Mouse (Mus musculus) midbrain, embryonic 14.5 days (tissue): ENCODE measurements around the gene Med20. TPM values are rescaled to one million over a fixed set of nuclear protein-coding genes. Genes with fewer than 3 reads are reported as not detected.

Experiments
- ATAC-seq: fragments of 200-750 bp; cut with Nextera tagmentation; 2 replicates; pipeline ENCODE4 v1.8.0; 2017; ENCODE audit warnings: moderate number of reproducible peaks, moderate library complexity; ENCODE audit not compliant: low FRiP score, low TSS enrichment
- DNase-seq: peaks from one replicate; pipeline ENCODE4 v3.0.0-alpha.2; 2015
- H3K27ac ChIP-seq: fragments of 300-500 bp; sonication (generic); replicated peaks from 2 replicates; pipeline ENCODE4 v1.5.1; 2014; ENCODE audit warnings: mild to moderate bottlenecking, low read depth, low read length, moderate library complexity
- H3K27me3 ChIP-seq: fragments of 300-500 bp; sonication (generic); 2 replicates; pipeline ENCODE4 v1.6.1; 2014; ENCODE audit warnings: low read length, control low read depth, mixed read lengths; ENCODE audit not compliant: control insufficient read depth, insufficient read depth
- H3K36me3 ChIP-seq: fragments of 300-500 bp; sonication (generic); 2 replicates; pipeline ENCODE4 v1.6.1; 2014; ENCODE audit warnings: low read length, control low read depth; ENCODE audit not compliant: control insufficient read depth, insufficient read depth
- H3K4me1 ChIP-seq: fragments of 300-500 bp; sonication (generic); 2 replicates; pipeline ENCODE4 v1.6.1; 2014; ENCODE audit warnings: mild to moderate bottlenecking, antibody characterized with exemption, low read length, control low read depth; ENCODE audit not compliant: control insufficient read depth, insufficient read depth
- H3K4me2 ChIP-seq: fragments of 300-500 bp; sonication (generic); 2 replicates; pipeline ENCODE4 v1.6.1; 2014; ENCODE audit warnings: mild to moderate bottlenecking, low read length, moderate library complexity
- H3K4me3 ChIP-seq: fragments of 300-500 bp; sonication (generic); replicated peaks from 2 replicates; pipeline ENCODE4 v1.5.1; 2014; ENCODE audit warnings: low read depth, low read length
- H3K9ac ChIP-seq: fragments of 300-500 bp; sonication (generic); replicated peaks from 2 replicates; pipeline ENCODE4 v1.6.1; 2014; ENCODE audit warnings: mild to moderate bottlenecking, low read length, moderate library complexity
- H3K9me3 ChIP-seq: fragments of 300-500 bp; sonication (generic); 2 replicates; pipeline ENCODE4 v1.6.1; 2016; ENCODE audit warnings: low read length, control low read depth, mixed read lengths; ENCODE audit not compliant: control insufficient read depth
- WGBS: fragments of 180-500 bp; shearing (Covaris S2); extraction: QIAGEN DNeasy Blood & Tissue Kit; methylation state at CpG from one replicate; pipeline ENCODE4 v1.1.7; 2014; 5-methylcytosine and 5-hydroxymethylcytosine counted together
- polyA plus RNA-seq: library from polyadenylated mRNA; unstranded; fragments of >200 nt; fragmentation: Nextera tagmentation; extraction: Ambion mirVana; gene quantifications from 2 replicates; pipeline ENCODE4 v1.2.1, GENCODE M21; 2014

Gene Med20
- polyA plus RNA-seq, 1 experiment from 2014 or later: 49.5 TPM

GRCm38 (mm10) chr17:47574028-47574427 lies 37.4 kb upstream of the Med20 start:
- no peaks in the 10 kb centered on the region for H3K36me3 ChIP-seq
- H3K9ac ChIP-seq: no peak overlapping the region
- no peaks in the 10 kb centered on the region for H3K27me3 ChIP-seq
- ATAC-seq (no peak), DNase-seq (no peak)
- no peak overlapping the region for H3K4me2 ChIP-seq
- H3K9me3 ChIP-seq: no peaks in the 10 kb centered on the region
- no peaks in the 10 kb centered on the region for H3K4me1 ChIP-seq
- H3K27ac ChIP-seq: no peak overlapping the region
- H3K4me3 ChIP-seq: no peak overlapping the region
- 78% methylated on average over 8 of the region's 8 CpGs for WGBS

DNA sequence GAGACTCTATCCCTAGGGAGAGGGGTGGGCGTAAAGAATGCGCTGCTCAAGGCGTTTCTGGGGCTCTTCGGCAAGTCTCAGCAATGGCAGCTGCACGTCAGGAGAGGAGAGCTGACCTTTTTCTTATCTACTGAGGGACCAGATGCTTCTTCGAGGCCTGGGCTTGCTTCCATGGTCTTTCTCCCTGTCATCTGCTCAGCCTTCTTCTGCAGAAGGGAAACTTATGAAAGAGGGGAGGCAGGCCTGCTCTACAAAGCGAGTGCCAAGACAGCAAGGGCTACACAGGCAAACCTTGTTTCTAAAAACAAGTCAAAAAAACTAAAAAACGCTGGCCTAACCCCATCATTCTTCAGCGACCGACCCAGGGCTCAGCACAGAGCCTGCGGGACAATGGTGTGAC lies 36.6 kb upstream of the Med20 start:
- Histone ChIP-seq H3K4me1 (no peaks in the 10 kb centered on the region), H3K9me3 (no peaks in the 10 kb centered on the region), H3K36me3 (no peaks in the 10 kb centered on the region), H3K4me2 (no peak overlapping the region), H3K4me3 (no peak overlapping the region), H3K27ac (no peak overlapping the region), H3K27me3 (no peaks in the 10 kb centered on the region), H3K9ac (no peak overlapping the region)
- WGBS: 73% methylated on average over 11 of the region's 11 CpGs
- ATAC-seq (no peak), DNase-seq (peak; percentile 1)

DNA sequence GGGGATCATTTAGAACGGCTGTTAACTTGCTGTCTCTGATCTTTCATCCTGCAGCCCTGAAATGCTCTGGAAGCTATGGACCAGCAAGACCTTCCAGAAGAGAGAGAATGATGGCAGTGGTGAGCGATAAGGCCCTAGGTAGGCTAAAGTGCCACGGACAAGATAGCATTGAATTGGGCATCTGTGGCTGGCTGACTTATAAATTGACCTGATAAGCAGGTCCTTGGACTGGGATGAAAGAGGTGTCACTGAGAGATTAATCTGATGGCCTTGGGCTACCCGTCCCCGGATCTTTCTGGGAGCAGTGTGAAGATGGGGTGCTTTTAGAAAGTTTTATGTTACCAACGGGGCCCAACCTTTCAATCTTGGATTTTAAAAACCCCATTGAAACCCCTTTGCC lies 32.7 kb upstream of the Med20 start:
- Histone ChIP-seq H3K27me3 (no peaks in the 10 kb centered on the region), H3K9me3 (no peaks in the 10 kb centered on the region), H3K27ac (no peak overlapping the region), H3K36me3 (no peaks in the 10 kb centered on the region), H3K4me2 (no peak overlapping the region), H3K4me1 (no peaks in the 10 kb centered on the region), H3K4me3 (no peak overlapping the region), H3K9ac (no peak overlapping the region)
- 88% methylated on average over 6 of the region's 6 CpGs for WGBS
- ATAC-seq (no peak), DNase-seq (no peak)

GRCm38 (mm10) chr17:47580962-47581361 lies 30.4 kb upstream of the Med20 start:
- Histone ChIP-seq H3K4me1 (no peaks in the 10 kb centered on the region), H3K4me2 (no peak overlapping the region), H3K9ac (no peak overlapping the region), H3K9me3 (no peaks in the 10 kb centered on the region), H3K27ac (no peak overlapping the region), H3K4me3 (no peak overlapping the region), H3K27me3 (no peaks in the 10 kb centered on the region), H3K36me3 (no peaks in the 10 kb centered on the region)
- DNase-seq (no peak), ATAC-seq (no peak)
- 94% methylated on average over 4 of the region's 4 CpGs for WGBS

GRCm38 (mm10) chr17:47588517-47588916 lies 22.9 kb upstream of the Med20 start:
- 84% methylated on average over 8 of the region's 8 CpGs for WGBS
- Histone ChIP-seq H3K4me1 (no peaks in the 10 kb centered on the region), H3K27ac (no peak overlapping the region), H3K9ac (no peak overlapping the region), H3K27me3 (no peaks in the 10 kb centered on the region), H3K9me3 (no peaks in the 10 kb centered on the region), H3K4me2 (no peak overlapping the region), H3K36me3 (no peaks in the 10 kb centered on the region), H3K4me3 (no peak overlapping the region)
- DNase-seq (no peak), ATAC-seq (no peak)

DNA sequence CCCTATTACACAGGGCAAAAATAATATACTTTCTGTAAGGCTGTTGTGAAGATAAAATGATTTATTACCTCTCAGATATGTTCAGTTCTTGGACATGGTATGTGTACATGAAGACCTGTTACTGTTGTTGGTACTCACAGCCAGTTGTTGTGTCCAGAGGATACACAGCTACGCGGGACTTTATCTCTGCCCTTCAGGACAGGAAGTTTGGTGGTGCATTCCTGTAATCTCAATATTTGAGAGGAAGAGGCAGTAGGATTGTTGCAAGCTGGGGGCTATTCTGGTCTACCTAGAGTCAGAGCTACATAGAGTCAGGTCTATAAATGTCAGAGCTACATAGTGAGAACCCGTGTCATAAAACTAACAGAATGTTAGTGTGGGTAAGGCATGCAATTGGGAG lies 20.3 kb upstream of the Med20 start:
- Histone ChIP-seq H3K9ac (no peak overlapping the region), H3K4me2 (no peak overlapping the region), H3K9me3 (no peaks in the 10 kb centered on the region), H3K27me3 (no peaks in the 10 kb centered on the region), H3K4me3 (no peak overlapping the region), H3K27ac (no peak overlapping the region), H3K36me3 (no peaks in the 10 kb centered on the region), H3K4me1 (peaks cover 20% of the 10 kb centered on the region)
- ATAC-seq (no peak), DNase-seq (no peak)
- WGBS: 93% methylated on average over 3 of the region's 3 CpGs

DNA sequence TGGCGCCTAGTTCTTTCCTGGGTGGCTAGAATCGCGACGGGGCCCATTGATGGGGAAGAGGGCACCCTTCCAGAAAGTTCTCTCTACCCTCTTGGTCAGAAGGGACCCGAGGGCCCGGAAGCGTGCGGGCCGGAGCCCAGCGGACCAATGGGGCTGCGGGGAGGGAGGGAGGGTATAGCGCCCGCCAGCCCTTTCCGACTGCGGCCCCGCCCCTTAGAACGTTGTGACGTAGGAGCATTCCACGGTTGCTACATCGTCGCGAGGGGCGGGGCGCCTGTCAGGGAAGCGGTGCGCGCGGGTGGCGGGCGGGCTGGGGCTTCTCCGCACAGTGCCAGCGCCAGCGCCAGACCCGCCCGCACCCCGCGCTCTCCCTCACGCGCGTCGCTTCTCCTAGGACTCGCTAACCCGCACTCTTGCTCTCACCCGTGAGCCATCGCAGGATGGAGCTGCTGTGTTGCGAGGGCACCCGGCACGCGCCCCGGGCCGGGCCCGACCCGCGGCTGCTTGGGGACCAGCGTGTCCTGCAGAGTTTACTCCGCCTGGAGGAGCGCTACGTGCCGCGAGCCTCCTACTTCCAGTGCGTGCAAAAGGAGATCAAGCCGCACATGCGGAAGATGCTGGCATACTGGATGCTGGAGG lies 18.0 kb upstream of the Med20 start:
- H3K9me3 ChIP-seq: no peaks in the 10 kb centered on the region
- peak overlapping the region; percentile 71 for H3K27ac ChIP-seq
- H3K9ac ChIP-seq: peak overlapping the region; percentile 63
- H3K4me2 ChIP-seq: peak overlapping the region; percentile 84
- H3K4me1 ChIP-seq: peaks cover 33% of the 10 kb centered on the region
- H3K27me3 ChIP-seq: no peaks in the 10 kb centered on the region
- H3K36me3 ChIP-seq: no peaks in the 10 kb centered on the region
- H3K4me3 ChIP-seq: peak overlapping the region; percentile 63
- DNase-seq (peak; percentile 96), ATAC-seq (peak; percentile 87)
- 1% methylated on average over 63 of the region's 63 CpGs for WGBS

DNA sequence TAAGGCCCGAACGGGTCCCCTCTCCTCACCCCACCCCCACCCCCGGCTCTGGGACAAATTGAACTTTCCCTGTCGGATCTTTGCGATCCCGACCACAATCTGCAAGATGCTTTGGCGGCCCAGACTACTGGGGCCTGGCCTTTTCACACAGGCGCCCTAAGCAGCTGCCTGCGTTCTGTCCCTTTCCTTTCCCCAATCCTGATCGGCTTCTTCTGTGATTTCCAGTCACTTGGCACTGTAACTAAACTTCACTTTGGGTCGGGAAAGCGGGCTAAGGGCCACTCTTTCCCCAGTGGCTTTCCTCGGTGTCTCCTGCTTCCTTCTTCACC lies 17.6 kb upstream of the Med20 start:
- 0% methylated on average over 13 of the region's 13 CpGs for WGBS
- Histone ChIP-seq H3K9me3 (no peaks in the 10 kb centered on the region), H3K4me1 (peaks cover 33% of the 10 kb centered on the region), H3K27me3 (no peaks in the 10 kb centered on the region), H3K9ac (peak overlapping the region; percentile 63), H3K4me3 (peak overlapping the region; percentile 63), H3K27ac (peak overlapping the region; percentile 71), H3K4me2 (peak overlapping the region; percentile 84), H3K36me3 (no peaks in the 10 kb centered on the region)
- ATAC-seq (no peak), DNase-seq (no peak)

- ATAC-seq (0 out of 2 replicates have a peak, but pooled peaks have one; percentile 2), DNase-seq (peak; percentile 44)
- peak overlapping the region; percentile 63 for H3K9ac ChIP-seq
- no peaks in the 10 kb centered on the region for H3K27me3 ChIP-seq
- peaks cover 33% of the 10 kb centered on the region for H3K4me1 ChIP-seq
- H3K27ac ChIP-seq: peak overlapping the region; percentile 71
- WGBS: under 1% methylated on average over 43 of the region's 43 CpGs
- H3K36me3 ChIP-seq: peaks cover 5% of the 10 kb centered on the region; the same call in 1 of the 2 replicates
- no peaks in the 10 kb centered on the region for H3K9me3 ChIP-seq
- H3K4me2 ChIP-seq: peak overlapping the region; percentile 84
- H3K4me3 ChIP-seq: peak overlapping the region; percentile 63
Observed at GRCm38 (mm10) chr17:47594183-47594968, 17.0 kb upstream of the Med20 start.
